Mouse (Mus musculus): Measurements from ENCODE around the gene Fhad1. TPM values are rescaled to one million over a fixed set of nuclear protein-coding genes. Genes with fewer than 3 reads are reported as not detected.

Fhad1 gene
- total and polyA plus RNA-seq, 3 experiments, result 4.8 to 8.6 (median 5.5) TPM

- Histone ChIP-seq H3K4me2 (ENCODE audit: insufficient read depth, low read depth, poor library complexity, severe bottlenecking) (no peak overlapping the region), H3K4me3 (replicated peaks in 1 of 3; ENCODE audit: low read depth in 2 of 3, low read length in 2 of 3, poor library complexity in 1 of 3) (no peak overlapping the region), H3K79me2 (replicated peaks; ENCODE audit: control insufficient read depth, extremely low read depth, insufficient read depth, poor library complexity, severe bottlenecking) (no peaks in the 10 kb centered on the region), H3K9ac (ENCODE audit: insufficient read depth, low read depth) (no peak overlapping the region), H3K9me3 (replicated peaks; ENCODE audit: low read length) (no peaks in the 10 kb centered on the region), H3K27me3 (replicated peaks) (peaks cover 22% of the 10 kb centered on the region), H3K27ac (ENCODE audit: insufficient read depth, low read depth) (no peak overlapping the region), H3K4me1 (ENCODE audit: control insufficient read depth in 1 of 2, insufficient read depth in 2 of 2) (no peaks in the 10 kb centered on the region), H3K36me3 (replicated peaks in 1 of 2; ENCODE audit: control insufficient read depth in 1 of 2, insufficient read depth in 1 of 2, low read length in 1 of 2) (no peaks in the 10 kb centered on the region)
- dilution Hi-C loops (cut with MboI; ENCODE audit: extremely low pct_ligation_motif_present, extremely low pct_unique_long_range_greater_than_20kb, low sequenced_read_pairs), result no loop called here
- no peak for DNase-seq (ENCODE audit: extremely low read depth)
- in situ Hi-C loops (cut with MboI; ENCODE audit: low pct_ligation_motif_present, low pct_unique_long_range_greater_than_20kb, low sequenced_read_pairs), result loop anchor here (25.0 kb wide), 1 partner anchor 1004 kb away; no protein-coding TSS in a partner anchor
- TF ChIP-seq USF1 (IDR thresholded peaks at IDR 0.05; ENCODE audit: low read depth, low read length), result no peak
- TF ChIP-seq NRF1 (IDR thresholded peaks at IDR 0.05; ENCODE audit: low read depth, low read length), result no peak
- no peak for TF ChIP-seq MAZ (IDR thresholded peaks at IDR 0.05; ENCODE audit: low read depth, low read length)
- TF ChIP-seq MEF2A (IDR thresholded peaks at IDR 0.05; ENCODE audit: borderline replicate concordance, low read depth, low read length), result no peak
- no peak for TF ChIP-seq ETS1 (conservative IDR thresholded peaks at IDR 0.05; ENCODE audit: low read depth, low read length)
- no peak for TF ChIP-seq PAX5 (IDR thresholded peaks at IDR 0.05; ENCODE audit: low read length)
- TF ChIP-seq POLR2A (IDR thresholded peaks at IDR 0.05; ENCODE audit: low read depth, low read length), result no peak
- no peak for TF ChIP-seq TCF12 (IDR thresholded peaks at IDR 0.05; ENCODE audit: low read depth, low read length)
- no peak for TF ChIP-seq BHLHE40 (IDR thresholded peaks at IDR 0.05; ENCODE audit: low read depth, low read length)
- no peak for TF ChIP-seq MAX (IDR thresholded peaks at IDR 0.05; ENCODE audit: low read length)
- no peak for TF ChIP-seq MYC (IDR thresholded peaks at IDR 0.05; ENCODE audit: low read depth, low read length)
- no peak for TF ChIP-seq USF2 (conservative IDR thresholded peaks at IDR 0.05; ENCODE audit: low read depth, low read length)
- TF ChIP-seq ZC3H11A (IDR thresholded peaks at IDR 0.05; ENCODE audit: low read depth, low read length), result no peak
- no peak for TF ChIP-seq RAD21 (IDR thresholded peaks at IDR 0.05; ENCODE audit: low read depth, low read length)
- no peak for TF ChIP-seq ZNF384 (IDR thresholded peaks at IDR 0.05; ENCODE audit: low read depth, low read length)
Observed at GRCm38 (mm10) chr4:142008206-142008605, 6.7 kb downstream of the Fhad1 start.

- no peak overlapping the region for H3K9ac ChIP-seq (ENCODE audit: insufficient read depth, low read depth)
- DNase-seq (ENCODE audit: extremely low read depth), result no peak
- no peak overlapping the region for H3K27ac ChIP-seq (ENCODE audit: insufficient read depth, low read depth)
- H3K4me1 ChIP-seq (ENCODE audit: control insufficient read depth in 1 of 2, insufficient read depth in 2 of 2), result peaks cover 11 to 29% of the 10 kb centered on the region in 2 experiments
- H3K4me2 ChIP-seq (ENCODE audit: insufficient read depth, low read depth, poor library complexity, severe bottlenecking), result no peak overlapping the region
- dilution Hi-C loops (cut with MboI; ENCODE audit: extremely low pct_ligation_motif_present, extremely low pct_unique_long_range_greater_than_20kb, low sequenced_read_pairs), result no loop called here
- no peaks in the 10 kb centered on the region for H3K36me3 ChIP-seq (replicated peaks in 1 of 2; ENCODE audit: control insufficient read depth in 1 of 2, insufficient read depth in 1 of 2, low read length in 1 of 2)
- H3K9me3 ChIP-seq (replicated peaks; ENCODE audit: low read length), result no peaks in the 10 kb centered on the region
- in situ Hi-C loops (cut with MboI; ENCODE audit: low pct_ligation_motif_present, low pct_unique_long_range_greater_than_20kb, low sequenced_read_pairs), result loop anchor here (25.0 kb wide), 1 partner anchor 1012 kb away; no protein-coding TSS in a partner anchor
- no peak for TF ChIP-seq MYC (IDR thresholded peaks at IDR 0.05; ENCODE audit: low read depth, low read length)
- no peak for TF ChIP-seq SIN3A (IDR thresholded peaks at IDR 0.05; ENCODE audit: low read length)
- TF ChIP-seq NELFE (IDR thresholded peaks at IDR 0.05; ENCODE audit: low read depth, low read length), result no peak
- no peak for TF ChIP-seq ETS1 (conservative IDR thresholded peaks at IDR 0.05; ENCODE audit: low read depth, low read length)
- TF ChIP-seq TBP (conservative IDR thresholded peaks at IDR 0.05; ENCODE audit: low read depth, low read length), result no peak
- TF ChIP-seq CHD2 (IDR thresholded peaks at IDR 0.05; ENCODE audit: low read length), result no peak
- no peak overlapping the region for H3K4me3 ChIP-seq (replicated peaks in 1 of 3; ENCODE audit: low read depth in 2 of 3, low read length in 2 of 3, poor library complexity in 1 of 3)
- no peaks in the 10 kb centered on the region for H3K79me2 ChIP-seq (replicated peaks; ENCODE audit: control insufficient read depth, extremely low read depth, insufficient read depth, poor library complexity, severe bottlenecking)
- no peaks in the 10 kb centered on the region for H3K27me3 ChIP-seq (replicated peaks)
Observed at GRCm38 (mm10) chr4:142000581-142000980, 14.3 kb downstream of the Fhad1 start.
